Mouse (Mus musculus): ENCODE results near the gene Tmem200a.

Tmem200a gene

GRCm38 (mm10) chr10:25887225-25887624 lies 191.6 kb downstream of the Tmem200a start:
- DNase-seq (ENCODE audit: low spot score in 2 of 2), result no peak

- no peak for DNase-seq (ENCODE audit: low spot score in 2 of 2)
Observed at GRCm38 (mm10) chr10:25884512-25884911, 194.3 kb downstream of the Tmem200a start.

GRCm38 (mm10) chr10:25877731-25878130 lies 201.1 kb downstream of the Tmem200a start:
- DNase-seq (ENCODE audit: low spot score in 2 of 2), result no peak

- DNase-seq (ENCODE audit: low spot score in 2 of 2), result no peak
Observed at GRCm38 (mm10) chr10:25876809-25877208, 202.0 kb downstream of the Tmem200a start.

GRCm38 (mm10) chr10:25868739-25869138 lies 210.1 kb downstream of the Tmem200a start:
- no peak for DNase-seq (ENCODE audit: low spot score in 2 of 2)
